Mouse (Mus musculus) heart, postnatal 0 days (tissue): Measurements from ENCODE around the gene Adamts15.

Experiments used
- CTCF ChIP-seq: IDR thresholded peaks from 2 replicates; pipeline ENCODE4 v1.5.1; 2016; ENCODE audit warnings: antibody characterized with exemption, control low read depth, low read depth
- EP300 ChIP-seq: IDR thresholded peaks from 2 replicates; pipeline ENCODE4 v1.6.1; 2016; ENCODE audit warnings: antibody characterized with exemption, low read depth

GRCm38 (mm10) chr9:30895618-30896017 lies 26.6 kb downstream of the Adamts15 start:
- TF ChIP-seq CTCF = no peak
- TF ChIP-seq EP300 = no peak
